ENCODE assay signal across 24 mouse cellular contexts in the genomic region with DNA sequence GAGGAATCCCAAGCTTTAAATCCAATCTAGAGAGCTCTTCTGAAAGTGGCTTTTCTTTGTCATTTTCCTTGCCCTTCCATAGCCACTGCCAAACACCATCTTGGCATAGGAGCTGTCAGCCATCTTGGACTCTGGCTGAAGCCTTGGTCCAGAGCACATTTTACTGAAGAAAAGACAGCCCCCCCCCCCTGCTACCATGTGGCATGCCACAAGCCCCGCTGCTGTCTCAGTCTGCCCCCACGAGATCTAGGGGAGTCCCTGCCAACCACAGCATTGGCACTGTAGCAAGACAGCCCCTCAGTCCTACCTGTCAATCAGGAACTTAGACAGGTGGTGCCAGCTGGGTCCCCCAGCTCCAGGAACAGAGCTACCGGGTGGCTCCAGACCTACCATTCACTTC. TPM values are rescaled to one million over a fixed set of nuclear protein-coding genes. Genes with fewer than 3 reads are reported as not detected.
DNase-seq lines count a peak whose midpoint lies in the region; TF ChIP-seq lines count a peak whose summit lies in the region.
"Had no signal": no experiment of that assay in that cellular context is flagged by ENCODE, and none has a peak within 500 bp of the region (broad histone marks: within the 10 kb centered on the region; RNA-seq: fewer than 3 reads in every experiment).

No protein-coding gene starts in this region.

- no peak overlapping the region for H3K27ac ChIP-seq in left cerebral cortex, adult 2 months
- H3K27ac ChIP-seq: embryonic facial prominence, embryonic 12.5 days; embryonic facial prominence, embryonic 15.5 days; forebrain, embryonic 13.5 days; heart, embryonic 15.5 days; hindbrain, embryonic 10.5 days; hindbrain, embryonic 13.5 days; intestine, embryonic 15.5 days had no signal

- intact Hi-C loops in left cerebral cortex, adult 2 months (cut with DNase I), result no loop called here

- peak; percentile 64 for DNase-seq in heart, adult 11 months
- DNase-seq in heart, adult 18-20 months, result no peak
- DNase-seq in 3T3-L1 (ENCODE audit: low read depth, low spot score), result peak; percentile 92
- DNase-seq in A20 (ENCODE audit: low read depth, low spot score), result peak; percentile 63
- no peak for DNase-seq in left cerebral cortex, adult 2 months (ENCODE audit: extremely low spot score in 1 of 2, low spot score in 2 of 2)
- DNase-seq in lung, postnatal 4 days, result no peak
- DNase-seq: adrenal gland, adult 2 months; adrenal gland, postnatal 14 days; B cell, adult 2 months; cerebellum, adult 11-12 months; cerebellum, adult 8-10 months; cerebellum, postnatal 14 days; gastrocnemius, postnatal 10 days; gastrocnemius, postnatal 36 days; heart, postnatal 10 days; heart, postnatal 36 days had no signal

- TF ChIP-seq CTCF in left cerebral cortex, adult 2 months (IDR thresholded peaks at IDR 0.05), result no peak

- H3K4me3 ChIP-seq in left cerebral cortex, adult 2 months, result no peak overlapping the region
- H3K4me3 ChIP-seq: embryonic facial prominence, embryonic 12.5 days; embryonic facial prominence, embryonic 15.5 days; forebrain, embryonic 13.5 days; heart, embryonic 12.5 days; heart, embryonic 15.5 days; hindbrain, embryonic 10.5 days; hindbrain, embryonic 13.5 days; intestine, embryonic 15.5 days had no signal

RNA-seq across cellular contexts. Expression of a gene that starts 29.0 kb away (rescaled TPM):
- 10 to 100 TPM; 51.1 to 53.6 TPM for total RNA-seq in heart, adult 18-20 months (2021)
- 10 to 100 TPM; 58.7 to 65.5 TPM for total RNA-seq in left cerebral cortex, adult 2 months (2021)

RNA-seq across cellular contexts. Expression of a gene that starts 52.2 kb away (rescaled TPM):
- total RNA-seq in heart, adult 18-20 months (2021), result 1 to 10 TPM; 2.9 to 3.5 TPM
- 1 to 10 TPM; 5.2 to 5.3 TPM for total RNA-seq in left cerebral cortex, adult 2 months (2021)

Comparison
In these comparisons a context has a peak if more than half of its experiments do, and no peak if none do; other contexts are left out.
1. DNase-seq: peak in heart, adult 11 months (single experiment), 3T3-L1 (single experiment) and A20 (single experiment); none in heart, adult 18-20 months (0 of 2), left cerebral cortex, adult 2 months (0 of 2) and lung, postnatal 4 days (0 of 2).